Mouse (Mus musculus): ENCODE measurements around the gene BC025920. TPM values are rescaled to one million over a fixed set of nuclear protein-coding genes. Genes with fewer than 3 reads are reported as not detected.
A peak's percentile ranks its signal among the peaks of the same experiment; 100 is the strongest.

The BC025920 gene
- polyA plus RNA-seq, 1 experiment, result 0.25 TPM

- Histone ChIP-seq H3K79me2 (ENCODE audit: control insufficient read depth, insufficient read depth) (peaks cover 39% of the 10 kb centered on the region), H3K79me3 (ENCODE audit: low read depth) (peaks cover 24% of the 10 kb centered on the region), H3K36me3 (ENCODE audit: control insufficient read depth, insufficient read depth) (peaks cover 49% of the 10 kb centered on the region), H3K4me3 (ENCODE audit: insufficient read depth, poor library complexity, severe bottlenecking) (no peak overlapping the region), H3ac (ENCODE audit: control insufficient read depth, insufficient read length, low read depth) (no peak overlapping the region), H3K27me3 (ENCODE audit: control insufficient read depth, insufficient read depth, insufficient read length) (no peaks in the 10 kb centered on the region)
- TF ChIP-seq CEBPB (IDR thresholded peaks at IDR 0.05; ENCODE audit: low read depth) (no peak), CTCF (IDR thresholded peaks at IDR 0.05; ENCODE audit: control insufficient read depth, insufficient read depth, insufficient read length) (no peak), USF1 (IDR thresholded peaks at IDR 0.05; ENCODE audit: low read depth) (no peak), MAX (IDR thresholded peaks at IDR 0.05) (no peak), FOSL1 (IDR thresholded peaks at IDR 0.05; ENCODE audit: insufficient read depth, low read length, poor library complexity, severe bottlenecking) (no peak), MYOG (IDR thresholded peaks at IDR 0.05; ENCODE audit: control insufficient read depth, extremely low read depth, insufficient read length) (no peak), MYOD1 (IDR thresholded peaks at IDR 0.05; ENCODE audit: control insufficient read depth, insufficient read length, low read depth) (no peak)
Measured at GRCm38 (mm10) chr10:81565257-81566228, 40.5 kb upstream of the BC025920 start.

- H3K36me3 ChIP-seq (ENCODE audit: control insufficient read depth, insufficient read depth), result peaks cover 28% of the 10 kb centered on the region
- no peak overlapping the region for H3ac ChIP-seq (ENCODE audit: control insufficient read depth, insufficient read length, low read depth)
- H3K27me3 ChIP-seq (ENCODE audit: control insufficient read depth, insufficient read depth, insufficient read length), result no peaks in the 10 kb centered on the region
- no peak for TF ChIP-seq MYOD1 (IDR thresholded peaks at IDR 0.05; ENCODE audit: control insufficient read depth, insufficient read length, low read depth)
- no peak for TF ChIP-seq MAX (IDR thresholded peaks at IDR 0.05)
- TF ChIP-seq MYOG (IDR thresholded peaks at IDR 0.05; ENCODE audit: control insufficient read depth, extremely low read depth, insufficient read length), result no peak
- no peak for TF ChIP-seq CEBPB (IDR thresholded peaks at IDR 0.05; ENCODE audit: low read depth)
- TF ChIP-seq CTCF (IDR thresholded peaks at IDR 0.05; ENCODE audit: control insufficient read depth, insufficient read depth, insufficient read length), result no peak
- no peak for TF ChIP-seq FOSL1 (IDR thresholded peaks at IDR 0.05; ENCODE audit: insufficient read depth, low read length, poor library complexity, severe bottlenecking)
- no peak for TF ChIP-seq USF1 (IDR thresholded peaks at IDR 0.05; ENCODE audit: low read depth)
- no peak overlapping the region for H3K4me3 ChIP-seq (ENCODE audit: insufficient read depth, poor library complexity, severe bottlenecking)
- H3K79me3 ChIP-seq (ENCODE audit: low read depth), result peaks cover 3% of the 10 kb centered on the region
- H3K79me2 ChIP-seq (ENCODE audit: control insufficient read depth, insufficient read depth), result peaks cover 9% of the 10 kb centered on the region
Measured at GRCm38 (mm10) chr10:81568381-81569191, 37.5 kb upstream of the BC025920 start.

GRCm38 (mm10) chr10:81569507-81570237 lies 36.4 kb upstream of the BC025920 start:
- no peak overlapping the region for H3K4me3 ChIP-seq (ENCODE audit: insufficient read depth, poor library complexity, severe bottlenecking)

GRCm38 (mm10) chr10:81570238-81570800 lies 35.8 kb upstream of the BC025920 start:
- TF ChIP-seq MYOD1 (IDR thresholded peaks at IDR 0.05; ENCODE audit: control insufficient read depth, insufficient read length, low read depth) (no peak), MAX (IDR thresholded peaks at IDR 0.05) (no peak), CTCF (IDR thresholded peaks at IDR 0.05; ENCODE audit: control insufficient read depth, insufficient read depth, insufficient read length) (no peak), MYOG (IDR thresholded peaks at IDR 0.05; ENCODE audit: control insufficient read depth, extremely low read depth, insufficient read length) (no peak), USF1 (IDR thresholded peaks at IDR 0.05; ENCODE audit: low read depth) (no peak), FOSL1 (IDR thresholded peaks at IDR 0.05; ENCODE audit: insufficient read depth, low read length, poor library complexity, severe bottlenecking) (no peak), CEBPB (IDR thresholded peaks at IDR 0.05; ENCODE audit: low read depth) (no peak)
- peak overlapping the region; percentile 43 for H3K4me3 ChIP-seq (ENCODE audit: insufficient read depth, poor library complexity, severe bottlenecking)

More at GRCm38 (mm10) chr10:81569507-81570237, 36.4 kb upstream of the BC025920 start:
- Histone ChIP-seq H3ac (ENCODE audit: control insufficient read depth, insufficient read length, low read depth) (no peak overlapping the region), H3K79me3 (ENCODE audit: low read depth) (no peaks in the 10 kb centered on the region), H3K79me2 (ENCODE audit: control insufficient read depth, insufficient read depth) (no peaks in the 10 kb centered on the region), H3K27me3 (ENCODE audit: control insufficient read depth, insufficient read depth, insufficient read length) (no peaks in the 10 kb centered on the region), H3K36me3 (ENCODE audit: control insufficient read depth, insufficient read depth) (peaks cover 23% of the 10 kb centered on the region)
- TF ChIP-seq MYOD1 (IDR thresholded peaks at IDR 0.05; ENCODE audit: control insufficient read depth, insufficient read length, low read depth) (no peak), FOSL1 (IDR thresholded peaks at IDR 0.05; ENCODE audit: insufficient read depth, low read length, poor library complexity, severe bottlenecking) (no peak), MAX (IDR thresholded peaks at IDR 0.05) (no peak), CTCF (IDR thresholded peaks at IDR 0.05; ENCODE audit: control insufficient read depth, insufficient read depth, insufficient read length) (no peak), USF1 (IDR thresholded peaks at IDR 0.05; ENCODE audit: low read depth) (no peak), CEBPB (IDR thresholded peaks at IDR 0.05; ENCODE audit: low read depth) (no peak), MYOG (IDR thresholded peaks at IDR 0.05; ENCODE audit: control insufficient read depth, extremely low read depth, insufficient read length) (no peak)

More at GRCm38 (mm10) chr10:81570238-81570800, 35.8 kb upstream of the BC025920 start:
- Histone ChIP-seq H3K79me2 (ENCODE audit: control insufficient read depth, insufficient read depth) (no peaks in the 10 kb centered on the region), H3K36me3 (ENCODE audit: control insufficient read depth, insufficient read depth) (peaks cover 17% of the 10 kb centered on the region), H3K79me3 (ENCODE audit: low read depth) (no peaks in the 10 kb centered on the region), H3K27me3 (ENCODE audit: control insufficient read depth, insufficient read depth, insufficient read length) (no peaks in the 10 kb centered on the region), H3ac (ENCODE audit: control insufficient read depth, insufficient read length, low read depth) (peak overlapping the region; percentile 77)
